Mouse (Mus musculus): Measurements from ENCODE around the gene Dpm1. TPM values are rescaled to one million over a fixed set of nuclear protein-coding genes. Genes with fewer than 3 reads are reported as not detected.

Dpm1 gene
- total RNA-seq (2021) = 10 to 100 TPM; 54.6 to 55.4 TPM

- peak; percentile 93 to 94 for DNase-seq (ENCODE audit: low spot score in 2 of 2)
- intact Hi-C loops (cut with DNase I) = loop anchor here (1.0 kb wide), 1 partner anchor 23 kb away; the partner anchor contains the start of gene Adnp
These were observed at the start of gene Dpm1, which contains the start of the genes Gm20716 and Mocs3 for GRCm38 (mm10) chr2:168230026-168230728. Gene Dpm1, minus strand, starts transcription at chr2:168230591. Gene Gm20716, minus strand, starts transcription at chr2:168230364. Gene Mocs3, plus strand, starts transcription at chr2:168230622.

GRCm38 (mm10) chr2:168274374-168274935 is 44.1 kb upstream of the Dpm1 start:
- intact Hi-C loops (cut with DNase I) = no loop called here
- DNase-seq (ENCODE audit: low spot score in 2 of 2) = peak; percentile 52 to 65

- DNase-seq (ENCODE audit: low spot score in 2 of 2) = no peak
- intact Hi-C loops (cut with DNase I) = loop anchor here (1.0 kb wide), 1 partner anchor 172 kb away; no protein-coding TSS in a partner anchor
These were observed 43.0 kb upstream of the Dpm1 start for GRCm38 (mm10) chr2:168273387-168273786.

GRCm38 (mm10) chr2:168268033-168268432 is 37.6 kb upstream of the Dpm1 start:
- intact Hi-C loops (cut with DNase I) = no loop called here
- DNase-seq (ENCODE audit: low spot score in 2 of 2) = no peak

- intact Hi-C loops (cut with DNase I) = no loop called here
- peak; percentile 76 to 89 for DNase-seq (ENCODE audit: low spot score in 2 of 2)
These were observed 30.5 kb upstream of the Dpm1 start for GRCm38 (mm10) chr2:168260900-168261299.

GRCm38 (mm10) chr2:168260124-168260523 is 29.7 kb upstream of the Dpm1 start:
- no peak for DNase-seq (ENCODE audit: low spot score in 2 of 2)
- intact Hi-C loops (cut with DNase I) = no loop called here

- no peak for DNase-seq (ENCODE audit: low spot score in 2 of 2)
- intact Hi-C loops (cut with DNase I) = loop anchor here (10.0 kb wide), 1 partner anchor 486 kb away; the partner anchor contains the start of gene Atp9a
These were observed 28.7 kb upstream of the Dpm1 start for GRCm38 (mm10) chr2:168259046-168259445.

GRCm38 (mm10) chr2:168257188-168257587 is 26.8 kb upstream of the Dpm1 start:
- no peak for DNase-seq (ENCODE audit: low spot score in 2 of 2)
- intact Hi-C loops (cut with DNase I) = loop anchor here (10.0 kb wide), 1 partner anchor 488 kb away; the partner anchor contains the start of gene Atp9a

- no peak for DNase-seq (ENCODE audit: low spot score in 2 of 2)
- intact Hi-C loops (cut with DNase I) = loop anchor here (10.0 kb wide), 1 partner anchor 488 kb away; the partner anchor contains the start of gene Atp9a
These were observed 26.1 kb upstream of the Dpm1 start for GRCm38 (mm10) chr2:168256506-168256905.

GRCm38 (mm10) chr2:168253822-168254221 is 23.4 kb upstream of the Dpm1 start:
- DNase-seq (ENCODE audit: low spot score in 2 of 2) = peak in 1 of 2 experiments; percentile 65
- intact Hi-C loops (cut with DNase I) = loop anchor here (10.0 kb wide), 1 partner anchor 491 kb away; the partner anchor contains the start of gene Atp9a

GRCm38 (mm10) chr2:168252639-168253292 is 22.4 kb upstream of the Dpm1 start:
- DNase-seq (ENCODE audit: low spot score in 2 of 2) = no peak
- intact Hi-C loops (cut with DNase I) = loop anchor here (10.0 kb wide), 1 partner anchor 492 kb away; the partner anchor contains the start of gene Atp9a

GRCm38 (mm10) chr2:168250270-168250669 is 19.9 kb upstream of the Dpm1 start:
- intact Hi-C loops (cut with DNase I) = loop anchor here (1.0 to 10.0 kb wide), 3 partner anchors 195 to 495 kb away; partner anchors contain the start of gene Atp9a
- peak; percentile 86 to 92 for DNase-seq (ENCODE audit: low spot score in 2 of 2)

GRCm38 (mm10) chr2:168248856-168249245 is 18.5 kb upstream of the Dpm1 start:
- DNase-seq (ENCODE audit: low spot score in 2 of 2) = no peak
- intact Hi-C loops (cut with DNase I) = no loop called here

GRCm38 (mm10) chr2:168248167-168248855 is 17.9 kb upstream of the Dpm1 start:
- no peak for DNase-seq (ENCODE audit: low spot score in 2 of 2)
- intact Hi-C loops (cut with DNase I) = no loop called here

GRCm38 (mm10) chr2:168245571-168245970 is 15.2 kb upstream of the Dpm1 start:
- DNase-seq (ENCODE audit: low spot score in 2 of 2) = no peak
- intact Hi-C loops (cut with DNase I) = no loop called here

- no peak for DNase-seq (ENCODE audit: low spot score in 2 of 2)
- intact Hi-C loops (cut with DNase I) = no loop called here
These were observed 12.9 kb upstream of the Dpm1 start for GRCm38 (mm10) chr2:168243278-168243677.

GRCm38 (mm10) chr2:168242841-168243240 is 12.4 kb upstream of the Dpm1 start:
- intact Hi-C loops (cut with DNase I) = no loop called here
- DNase-seq (ENCODE audit: low spot score in 2 of 2) = no peak

- no peak for DNase-seq (ENCODE audit: low spot score in 2 of 2)
- intact Hi-C loops (cut with DNase I) = no loop called here
These were observed 7.9 kb upstream of the Dpm1 start for GRCm38 (mm10) chr2:168238335-168238734.

- intact Hi-C loops (cut with DNase I) = no loop called here
- DNase-seq (ENCODE audit: low spot score in 2 of 2) = no peak
These were observed 2.9 kb upstream of the Dpm1 start for GRCm38 (mm10) chr2:168233286-168233685.

GRCm38 (mm10) chr2:168231471-168231829 is 1.1 kb upstream of the Dpm1 start:
- intact Hi-C loops (cut with DNase I) = no loop called here
- DNase-seq (ENCODE audit: low spot score in 2 of 2) = no peak

Measured in left cerebral cortex, postnatal 25 days (tissue).